Mouse (Mus musculus) liver, embryonic 13.5 days (tissue): ENCODE measurements around the gene Il2rb. TPM values are rescaled to one million over a fixed set of nuclear protein-coding genes. Genes with fewer than 3 reads are reported as not detected.

Experiments used
- ATAC-seq: fragments of 200-750 bp; cut with Nextera tagmentation; 2 replicates; pipeline ENCODE4 v1.8.0; 2017; ENCODE audit warnings: low read depth, mild to moderate bottlenecking, moderate number of reproducible peaks, moderate library complexity
- DNase-seq: peaks from one replicate; pipeline ENCODE4 v3.0.0; 2022
- H3K27ac ChIP-seq: fragments of 300-500 bp; sonication (generic); 2 replicates; pipeline ENCODE4 v1.5.1; 2015; ENCODE audit warnings: moderate library complexity, mild to moderate bottlenecking, inconsistent platforms
- H3K27me3 ChIP-seq: fragments of 300-500 bp; sonication (generic); 2 replicates; pipeline ENCODE4 v1.6.1; 2015; ENCODE audit warnings: mild to moderate bottlenecking, inconsistent platforms
- H3K36me3 ChIP-seq: fragments of 300-500 bp; sonication (generic); 2 replicates; pipeline ENCODE4 v1.6.1; 2015; ENCODE audit warnings: mild to moderate bottlenecking, inconsistent platforms
- H3K4me1 ChIP-seq: fragments of 300-500 bp; sonication (generic); replicated peaks from 2 replicates; pipeline ENCODE4 v1.6.1; 2015; ENCODE audit warnings: inconsistent platforms
- H3K4me2 ChIP-seq: fragments of 300-500 bp; sonication (generic); 2 replicates; pipeline ENCODE4 v1.6.1; 2015; ENCODE audit warnings: inconsistent platforms, mild to moderate bottlenecking, moderate library complexity
- H3K4me3 ChIP-seq: fragments of 300-500 bp; sonication (generic); replicated peaks from 2 replicates; pipeline ENCODE4 v1.5.1; 2015; ENCODE audit warnings: mild to moderate bottlenecking, inconsistent platforms
- H3K9ac ChIP-seq: fragments of 300-500 bp; sonication (generic); 2 replicates; pipeline ENCODE4 v1.6.1; 2015; ENCODE audit warnings: mild to moderate bottlenecking, inconsistent platforms
- H3K9me3 ChIP-seq: fragments of 300-500 bp; sonication (generic); replicated peaks from 2 replicates; pipeline ENCODE4 v1.6.1; 2016; ENCODE audit warnings: inconsistent platforms
- WGBS: fragments of 180-500 bp; shearing (Covaris S2); methylation state at CpG from one replicate; pipeline ENCODE4 v1.1.7; 2015; ENCODE audit not compliant: insufficient replicate concordance; 5-methylcytosine and 5-hydroxymethylcytosine counted together
- polyA plus RNA-seq: library from polyadenylated mRNA; unstranded; fragments of >200 nt; fragmentation: Nextera tagmentation; extraction: Ambion mirVana; gene quantifications from 2 replicates; pipeline ENCODE4 v1.2.1, GENCODE M21; 2015

Il2rb gene
- polyA plus RNA-seq, 1 experiment from 2014 or later = 0.23 TPM

DNA sequence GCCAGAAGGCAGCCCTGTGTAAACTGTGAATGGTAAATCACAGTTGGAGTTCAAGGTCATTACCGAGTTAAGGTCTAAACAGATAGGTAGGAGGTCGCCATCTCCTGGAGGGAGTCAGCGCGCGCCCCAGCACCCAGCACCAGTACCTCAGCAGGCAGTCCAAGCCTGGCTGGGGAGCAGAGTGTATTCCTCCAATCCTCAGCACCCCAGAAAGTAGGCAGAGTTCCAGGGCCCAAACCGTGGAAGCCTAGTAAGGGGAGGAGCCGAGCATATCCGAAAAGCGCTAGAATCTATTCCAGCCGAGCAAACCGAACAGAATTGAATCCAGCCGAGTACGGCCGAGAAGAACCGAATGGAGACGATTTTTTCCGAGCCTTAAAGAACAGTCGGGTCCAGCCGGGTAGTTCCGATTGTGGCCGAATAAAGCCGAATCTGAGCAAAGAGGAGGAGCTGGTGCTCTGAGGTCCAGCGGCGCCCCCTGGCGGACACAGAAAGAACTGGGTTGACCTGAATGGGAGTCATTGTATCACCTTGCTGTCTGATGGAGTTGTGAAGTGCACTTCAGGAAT is 36.9 kb upstream of the Il2rb start:
- Histone ChIP-seq H3K9ac (peak overlapping the region; percentile 49), H3K36me3 (no peaks in the 10 kb centered on the region), H3K9me3 (no peaks in the 10 kb centered on the region), H3K27ac (peak overlapping the region; percentile 79), H3K27me3 (peaks cover 17% of the 10 kb centered on the region), H3K4me2 (peak overlapping the region; percentile 59), H3K4me1 (peaks cover 44% of the 10 kb centered on the region), H3K4me3 (peak overlapping the region; percentile 34)
- WGBS = under 1% methylated on average over 25 of the region's 25 CpGs
- DNase-seq = peak; percentile 71
- peak; percentile 52 for ATAC-seq

DNA sequence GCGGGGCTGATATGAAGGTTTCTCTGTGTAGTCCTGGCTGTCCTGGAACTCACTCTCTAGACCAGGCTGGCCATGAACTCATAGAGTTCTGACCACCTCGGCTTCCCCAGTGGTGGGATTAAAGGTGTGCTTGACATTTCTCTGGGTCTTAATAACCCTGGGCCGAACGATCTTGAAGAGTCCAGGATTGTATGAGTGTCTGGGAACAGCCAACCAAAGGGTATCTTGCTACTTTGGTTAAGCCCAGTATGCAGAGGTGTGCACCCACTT is 36.3 kb upstream of the Il2rb start:
- Histone ChIP-seq H3K4me3 (no peak overlapping the region), H3K27me3 (peaks cover 17% of the 10 kb centered on the region), H3K4me2 (peak overlapping the region; percentile 59), H3K36me3 (no peaks in the 10 kb centered on the region), H3K27ac (peak overlapping the region; percentile 64), H3K9ac (0 out of 2 replicates have a peak overlapping the region, but pooled peaks have one; percentile 49), H3K9me3 (no peaks in the 10 kb centered on the region), H3K4me1 (peaks cover 44% of the 10 kb centered on the region)
- ATAC-seq = no peak
- DNase-seq = no peak
- 64% methylated on average over 4 of the region's 4 CpGs for WGBS

GRCm38 (mm10) chr15:78530671-78531450 is 35.8 kb upstream of the Il2rb start, which contains the start of gene C1qtnf6:
Gene C1qtnf6 (minus strand): TSS chr15:78531416.
- Histone ChIP-seq H3K9me3 (no peaks in the 10 kb centered on the region), H3K4me1 (peaks cover 44% of the 10 kb centered on the region), H3K27me3 (peaks cover 17% of the 10 kb centered on the region), H3K9ac (peak within 1 kb of the TSS; percentile 49), H3K4me2 (peak within 1 kb of the TSS; percentile 59), H3K36me3 (no peaks in the 10 kb centered on the region), H3K4me3 (peak within 1 kb of the TSS; percentile 34), H3K27ac (peak within 1 kb of the TSS; percentile 79)
- no peak for DNase-seq
- no peak for ATAC-seq
- WGBS = 57% methylated on average over 17 of the region's 17 CpGs

DNA sequence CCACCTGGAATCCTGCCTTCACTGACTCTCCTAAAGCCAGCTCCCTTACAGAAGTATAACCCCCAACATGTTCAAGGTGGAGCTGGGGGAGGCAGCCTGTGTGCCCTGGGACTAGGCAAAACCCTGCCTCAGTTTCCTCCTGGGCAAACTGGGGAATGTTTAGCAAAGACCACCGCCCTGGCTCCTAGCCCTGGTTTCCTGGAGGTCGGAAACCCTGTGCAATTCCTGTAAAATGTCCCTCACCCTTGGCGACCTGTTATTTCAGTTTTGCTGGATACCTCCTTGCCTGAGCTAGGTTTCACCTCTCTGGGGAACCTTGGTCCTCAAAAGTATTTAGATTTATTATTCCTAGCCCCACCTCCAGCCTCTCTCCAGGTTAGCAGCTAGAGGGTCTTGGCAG is 35.1 kb upstream of the Il2rb start:
- WGBS = 51% methylated on average over 3 of the region's 3 CpGs
- no peak overlapping the region for H3K9ac ChIP-seq

DNA sequence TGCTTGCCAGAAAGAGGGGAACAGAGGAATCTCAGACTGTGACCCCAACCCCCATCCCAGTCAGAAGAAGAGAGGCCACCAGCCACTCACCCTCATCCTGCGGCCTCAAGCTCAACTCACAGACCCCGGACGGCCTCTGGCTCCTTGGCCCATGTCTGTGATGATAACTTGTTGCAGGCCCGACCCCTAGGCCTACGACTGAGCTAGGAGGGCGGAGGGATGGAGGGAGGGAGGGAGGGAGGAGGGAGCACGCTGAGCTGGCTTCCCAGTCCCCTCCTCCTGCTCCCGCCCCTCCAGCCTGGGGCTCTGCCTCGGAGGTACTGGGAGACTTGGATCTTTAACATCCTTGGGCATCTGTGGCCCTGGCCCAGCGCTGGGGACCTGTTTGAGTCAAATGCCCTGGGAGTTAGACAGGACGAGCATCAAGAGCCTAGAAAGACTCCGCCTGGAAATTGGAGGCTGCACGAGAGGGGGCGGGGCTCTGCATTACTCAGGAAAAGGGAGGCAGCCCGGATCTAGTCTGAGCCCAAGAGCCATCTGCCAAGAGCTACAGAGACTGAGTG is 34.4 kb upstream of the Il2rb start:
- no peaks in the 10 kb centered on the region for H3K9me3 ChIP-seq
- peak; percentile 32; the same call in 1 of the 2 replicates for ATAC-seq
- peak overlapping the region; percentile 43 for H3K9ac ChIP-seq
- peaks cover 17% of the 10 kb centered on the region for H3K27me3 ChIP-seq
- H3K27ac ChIP-seq = peak overlapping the region; percentile 50
- no peak for DNase-seq
- peak overlapping the region; percentile 58 for H3K4me2 ChIP-seq
- 11% methylated on average over 15 of the region's 15 CpGs for WGBS
- peaks cover 44% of the 10 kb centered on the region for H3K4me1 ChIP-seq
- H3K36me3 ChIP-seq = no peaks in the 10 kb centered on the region
- H3K4me3 ChIP-seq = peak overlapping the region; percentile 40

More for the DNA sequence above, 35.1 kb upstream of the Il2rb start:
- Histone ChIP-seq H3K27ac (no peak overlapping the region), H3K4me3 (no peak overlapping the region), H3K9me3 (no peaks in the 10 kb centered on the region), H3K27me3 (peaks cover 17% of the 10 kb centered on the region), H3K4me1 (peaks cover 44% of the 10 kb centered on the region), H3K36me3 (no peaks in the 10 kb centered on the region), H3K4me2 (peak overlapping the region; percentile 58; the same call in 1 of the 2 replicates)
- no peak for DNase-seq
- no peak for ATAC-seq

- 24% methylated on average over 11 of the region's 11 CpGs for WGBS
- peaks cover 44% of the 10 kb centered on the region for H3K4me1 ChIP-seq
- 0 out of 2 replicates have a peak, but pooled peaks have one; percentile 3 for ATAC-seq
- H3K4me3 ChIP-seq = peak overlapping the region; percentile 40
- peak overlapping the region; percentile 43 for H3K9ac ChIP-seq
- H3K36me3 ChIP-seq = no peaks in the 10 kb centered on the region
- H3K9me3 ChIP-seq = no peaks in the 10 kb centered on the region
- peak overlapping the region; percentile 50 for H3K27ac ChIP-seq
- H3K27me3 ChIP-seq = peaks cover 17% of the 10 kb centered on the region
- DNase-seq = no peak
- H3K4me2 ChIP-seq = peak overlapping the region; percentile 58
Measured at GRCm38 (mm10) chr15:78528726-78529411, 33.8 kb upstream of the Il2rb start.

DNA sequence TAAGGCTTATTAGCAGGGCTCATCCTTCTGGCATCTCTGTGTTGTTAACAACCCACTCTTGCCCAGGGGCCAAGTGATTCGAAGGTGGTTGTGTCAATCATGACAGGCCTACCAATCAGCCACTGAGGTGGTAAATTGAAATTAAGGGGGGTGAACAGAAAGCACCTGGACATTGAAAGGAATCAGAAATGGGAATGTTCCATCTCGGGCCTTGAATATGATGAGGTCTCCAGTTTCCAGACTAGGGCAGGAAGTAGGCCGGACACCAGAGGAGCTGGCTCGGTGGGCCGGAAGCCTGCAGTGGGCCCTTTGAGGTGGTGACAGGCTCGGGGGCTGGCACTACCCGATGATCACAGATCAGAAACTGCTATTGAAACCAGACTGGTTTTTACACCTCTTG is 32.9 kb upstream of the Il2rb start:
- WGBS = 41% methylated on average over 7 of the region's 7 CpGs
- H3K27ac ChIP-seq = no peak overlapping the region
- no peak overlapping the region for H3K4me3 ChIP-seq
- H3K9me3 ChIP-seq = no peaks in the 10 kb centered on the region
- DNase-seq (no peak), ATAC-seq (no peak)
- H3K4me2 ChIP-seq = no peak overlapping the region
- no peak overlapping the region for H3K9ac ChIP-seq
- no peaks in the 10 kb centered on the region for H3K36me3 ChIP-seq
- peaks cover 17% of the 10 kb centered on the region for H3K27me3 ChIP-seq
- peaks cover 39% of the 10 kb centered on the region for H3K4me1 ChIP-seq

DNA sequence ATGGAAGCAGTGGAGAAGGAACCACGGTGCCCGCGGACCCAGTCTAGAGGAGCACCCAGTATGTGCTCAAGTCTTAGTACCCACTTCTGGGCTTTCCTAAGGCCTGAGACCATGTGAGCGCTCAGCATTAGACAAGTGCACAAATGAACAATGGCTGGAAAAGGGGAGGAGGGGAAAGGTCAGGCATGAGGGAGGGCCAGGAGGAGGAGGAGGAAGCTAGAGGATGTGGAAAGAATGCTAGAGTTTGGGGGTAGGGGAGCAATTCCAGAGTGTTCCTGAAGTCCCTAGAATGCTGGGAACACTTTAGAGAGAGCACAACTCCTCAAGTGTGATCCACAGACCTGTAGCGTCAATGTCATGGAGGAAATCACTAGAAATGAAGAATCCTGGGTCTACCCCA is 29.1 kb upstream of the Il2rb start:
- WGBS = 83% methylated on average over 5 of the region's 5 CpGs

DNA sequence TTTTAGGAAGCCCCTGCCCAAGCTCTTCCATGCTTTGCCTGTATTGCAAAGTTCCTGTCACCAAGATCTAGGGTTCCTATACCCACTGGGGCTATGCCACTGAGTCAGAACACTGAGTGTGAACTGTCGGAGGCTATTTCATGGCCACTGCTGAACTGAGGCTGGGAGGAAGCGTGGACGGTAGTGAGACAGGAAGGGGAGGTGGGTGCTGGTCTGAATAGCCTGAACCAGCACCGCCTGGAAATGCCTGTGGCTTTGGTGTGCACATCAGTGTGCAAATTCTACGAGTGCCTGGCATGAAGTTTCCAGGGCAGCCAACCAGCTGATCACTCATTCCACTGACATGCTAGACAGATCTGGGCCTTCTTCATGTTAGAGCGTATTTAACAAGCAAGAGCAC is 26.8 kb upstream of the Il2rb start:
- H3K4me3 ChIP-seq = no peak overlapping the region
- DNase-seq (no peak), ATAC-seq (no peak)
- no peaks in the 10 kb centered on the region for H3K27me3 ChIP-seq
- no peak overlapping the region for H3K4me2 ChIP-seq
- no peaks in the 10 kb centered on the region for H3K9me3 ChIP-seq
- no peaks in the 10 kb centered on the region for H3K36me3 ChIP-seq
- 37% methylated on average over 6 of the region's 6 CpGs for WGBS
- H3K27ac ChIP-seq = no peak overlapping the region
- 0 out of 2 replicates have a peak, but pooled peaks cover 10% of the 10 kb centered on the region for H3K4me1 ChIP-seq
- no peak overlapping the region for H3K9ac ChIP-seq

More for the DNA sequence above, 29.1 kb upstream of the Il2rb start:
- DNase-seq (no peak), ATAC-seq (no peak)
- Histone ChIP-seq H3K4me1 (peaks cover 22% of the 10 kb centered on the region), H3K4me3 (no peak overlapping the region), H3K9me3 (no peaks in the 10 kb centered on the region), H3K9ac (no peak overlapping the region), H3K4me2 (no peak overlapping the region), H3K36me3 (no peaks in the 10 kb centered on the region), H3K27me3 (no peaks in the 10 kb centered on the region), H3K27ac (no peak overlapping the region)

DNA sequence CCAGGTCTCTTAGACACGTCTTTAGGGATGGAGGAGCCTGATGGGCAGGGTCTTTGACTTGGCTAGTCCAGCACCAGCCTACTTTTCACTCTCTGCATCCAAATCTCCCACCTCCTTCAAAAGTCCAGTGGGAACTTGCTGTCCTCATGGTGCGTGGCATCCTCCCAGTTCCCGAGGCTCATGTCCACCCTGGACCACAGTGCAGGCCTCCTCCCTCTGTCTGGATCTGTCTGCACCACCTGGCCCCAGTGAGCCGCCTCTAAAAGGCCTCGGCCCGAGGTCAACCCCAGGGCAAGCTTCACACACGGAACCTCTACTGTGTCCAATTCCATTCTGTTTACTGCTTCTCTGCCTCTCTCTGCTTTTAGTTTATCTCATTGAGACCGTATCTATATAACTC is 26.3 kb upstream of the Il2rb start:
- Histone ChIP-seq H3K36me3 (no peaks in the 10 kb centered on the region), H3K4me3 (no peak overlapping the region), H3K27me3 (no peaks in the 10 kb centered on the region), H3K27ac (no peak overlapping the region), H3K9me3 (no peaks in the 10 kb centered on the region), H3K4me1 (0 out of 2 replicates have a peak, but pooled peaks cover 10% of the 10 kb centered on the region), H3K4me2 (no peak overlapping the region), H3K9ac (no peak overlapping the region)
- ATAC-seq (no peak), DNase-seq (no peak)
- WGBS = 56% methylated on average over 8 of the region's 8 CpGs

GRCm38 (mm10) chr15:78520112-78520715 is 25.1 kb upstream of the Il2rb start:
- H3K36me3 ChIP-seq = no peaks in the 10 kb centered on the region
- no peak overlapping the region for H3K4me3 ChIP-seq
- no peak for ATAC-seq
- no peak overlapping the region for H3K4me2 ChIP-seq
- no peak overlapping the region for H3K9ac ChIP-seq
- no peaks in the 10 kb centered on the region for H3K9me3 ChIP-seq
- no peaks in the 10 kb centered on the region for H3K27me3 ChIP-seq
- no peak overlapping the region for H3K27ac ChIP-seq
- 0 out of 2 replicates have a peak, but pooled peaks cover 10% of the 10 kb centered on the region for H3K4me1 ChIP-seq
- no peak for DNase-seq
- WGBS = 38% methylated on average over 13 of the region's 13 CpGs
